Mouse (Mus musculus): Measurements from ENCODE around the gene Chtf18.

The Chtf18 gene

DNA sequence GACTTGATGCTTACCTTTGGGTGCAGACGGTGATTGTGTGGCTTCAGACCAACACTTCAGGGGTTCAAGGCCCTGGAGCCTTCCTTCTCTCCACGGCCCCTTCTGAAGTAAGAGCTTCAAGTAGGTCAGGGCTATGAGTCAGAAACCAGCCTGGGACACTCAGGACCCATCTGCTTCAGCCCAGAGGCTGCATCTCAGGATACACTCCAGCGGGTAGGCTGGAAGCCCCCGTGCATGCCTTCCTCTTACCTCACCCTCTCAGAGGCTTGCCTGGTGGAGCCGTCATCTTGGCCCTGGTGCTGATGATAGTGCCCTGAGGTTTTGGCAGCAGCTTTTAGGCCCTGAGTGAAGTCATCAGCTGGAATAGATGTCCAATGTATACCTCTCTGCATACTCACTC is 8.0 kb upstream of the Chtf18 start:
- DNase-seq (ENCODE audit: low read depth, low spot score): no peak

- peak; percentile 91 for DNase-seq (ENCODE audit: low read depth, low spot score)
Observed at GRCm38 (mm10) chr17:25732082-25732481, 4.9 kb upstream of the Chtf18 start.

DNA sequence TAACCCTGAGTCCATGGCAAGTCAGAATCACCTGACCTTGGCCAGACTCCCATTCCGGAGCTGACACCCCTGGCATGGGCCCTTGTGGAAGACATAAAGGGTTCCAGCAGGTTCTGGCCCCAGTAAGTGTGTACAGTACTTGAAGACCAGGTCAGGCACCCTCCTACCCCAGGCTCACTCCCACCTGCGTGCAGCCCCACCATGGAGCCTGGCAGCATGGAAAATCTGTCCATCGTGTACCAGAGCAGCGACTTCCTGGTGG is 721 bp upstream of the Chtf18 start:
- no peak for DNase-seq (ENCODE audit: low read depth, low spot score)

GRCm38 (mm10) chr17:25725264-25725663 is 2.0 kb downstream of the Chtf18 start:
- no peak for DNase-seq (ENCODE audit: low read depth, low spot score)

DNA sequence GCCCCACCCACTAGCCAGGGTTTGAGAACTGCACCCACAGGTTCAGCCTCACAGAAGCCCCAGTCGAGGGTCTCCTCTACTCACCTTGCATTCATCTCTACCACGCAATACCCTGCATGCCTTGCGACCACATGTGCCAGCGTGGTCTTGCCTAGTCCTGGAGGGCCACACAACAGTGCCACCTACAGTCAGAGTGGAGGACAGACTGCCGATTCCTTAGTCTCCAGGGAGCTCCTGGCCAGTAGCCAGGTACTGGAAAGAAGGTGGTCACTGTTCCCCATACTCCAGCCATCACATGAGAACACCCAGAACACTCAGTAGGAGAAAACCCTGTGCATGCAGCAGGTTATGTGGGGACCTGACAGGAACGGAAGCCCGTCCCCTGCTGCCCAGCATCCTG is 3.3 kb downstream of the Chtf18 start:
- no peak for DNase-seq (ENCODE audit: low read depth, low spot score)

DNA sequence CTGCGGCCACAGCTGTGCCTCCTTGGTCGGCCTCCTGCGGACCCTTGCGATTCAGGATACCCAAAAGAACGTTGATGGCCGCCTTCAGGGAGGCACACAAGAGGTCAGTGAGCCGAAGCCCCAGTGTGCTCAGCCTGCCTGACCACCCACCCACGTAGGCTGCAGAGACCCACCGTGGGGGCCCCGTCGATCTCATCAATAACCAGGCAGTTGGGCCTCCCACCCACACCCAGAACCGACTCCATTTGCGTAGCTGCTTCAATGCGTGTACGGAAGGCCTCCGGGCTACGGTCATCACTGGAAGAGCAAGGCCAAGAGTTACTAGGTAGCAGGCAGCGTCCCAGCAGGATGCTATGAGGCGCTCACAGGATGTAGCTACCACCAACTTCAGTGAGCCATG is 3.7 kb downstream of the Chtf18 start:
- DNase-seq (ENCODE audit: low read depth, low spot score): no peak

DNA sequence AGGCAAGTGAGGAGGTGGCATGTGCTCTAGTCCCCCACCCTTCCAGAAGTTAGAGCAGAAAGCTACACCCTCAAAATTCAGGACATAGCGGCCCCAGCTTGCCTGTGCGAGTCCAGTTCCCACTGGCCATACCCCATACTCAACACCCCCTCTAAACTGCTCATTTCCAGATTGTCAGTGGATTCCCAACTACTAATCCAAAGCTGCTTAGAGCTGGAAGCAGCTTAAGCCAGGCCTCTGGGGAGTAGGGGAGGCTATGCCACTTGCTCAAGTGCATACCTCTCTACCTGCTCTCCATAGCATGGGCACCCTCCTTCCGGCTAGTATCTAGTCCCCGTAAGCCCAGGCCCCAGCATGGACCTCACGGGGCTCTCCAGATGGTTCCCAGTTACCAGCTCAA is 5.7 kb downstream of the Chtf18 start:
- DNase-seq (ENCODE audit: low read depth, low spot score): no peak

- no peak for DNase-seq (ENCODE audit: low read depth, low spot score)
Observed at GRCm38 (mm10) chr17:25717691-25718090, 9.5 kb downstream of the Chtf18 start.

GRCm38 (mm10) chr17:25716711-25717637 is 10.2 kb downstream of the Chtf18 start, which contains the start of gene Gng13:
TSS of gene Gng13 (plus strand) at chr17:25717171.
- no peak for DNase-seq (ENCODE audit: low read depth, low spot score)

DNA sequence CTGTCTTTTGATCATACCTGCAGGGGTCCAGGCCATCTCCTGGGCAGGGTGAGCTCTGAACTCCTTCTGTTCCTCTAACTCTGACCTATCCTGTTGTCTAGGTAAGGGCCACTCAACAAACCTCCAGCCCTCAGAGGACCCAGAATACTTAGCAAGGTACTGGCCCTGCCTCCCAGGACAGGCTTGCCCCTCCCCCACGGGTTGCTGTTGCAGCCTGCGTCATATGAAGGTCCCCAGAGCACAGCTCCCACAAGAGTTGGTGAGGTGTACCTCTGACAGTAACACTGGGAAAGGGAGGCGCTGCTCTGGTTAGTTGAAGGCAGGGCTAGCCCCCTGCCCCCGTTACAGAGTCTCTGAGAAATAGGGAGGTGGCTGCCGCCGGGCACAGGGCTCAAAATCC is 11.1 kb downstream of the Chtf18 start:
- no peak for DNase-seq (ENCODE audit: low read depth, low spot score)

DNA sequence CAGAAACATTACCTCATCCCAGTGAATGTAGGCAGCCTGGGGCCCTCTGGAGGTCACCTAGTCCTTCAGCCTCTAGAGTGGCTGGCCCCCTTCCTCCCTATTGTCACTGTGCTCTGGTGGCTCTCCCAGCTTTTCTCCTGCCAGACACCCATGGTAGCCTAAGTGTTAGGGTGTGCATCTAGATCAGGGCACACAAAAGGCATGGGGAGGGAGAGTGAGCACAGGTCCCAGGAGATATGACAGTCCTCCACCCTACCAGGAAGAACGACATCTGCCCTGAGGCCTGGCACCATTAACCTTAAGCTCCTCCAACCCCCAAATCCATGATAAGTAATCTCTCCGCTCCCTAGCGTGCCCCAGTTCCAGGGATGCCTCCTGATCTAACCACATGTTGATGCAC is 11.6 kb downstream of the Chtf18 start:
- DNase-seq (ENCODE audit: low read depth, low spot score): no peak

- no peak for DNase-seq (ENCODE audit: low read depth, low spot score)
Observed at GRCm38 (mm10) chr17:25711136-25711535, 16.1 kb downstream of the Chtf18 start.

- no peak for DNase-seq (ENCODE audit: low read depth, low spot score)
Observed at GRCm38 (mm10) chr17:25709994-25710393, 17.2 kb downstream of the Chtf18 start.

DNA sequence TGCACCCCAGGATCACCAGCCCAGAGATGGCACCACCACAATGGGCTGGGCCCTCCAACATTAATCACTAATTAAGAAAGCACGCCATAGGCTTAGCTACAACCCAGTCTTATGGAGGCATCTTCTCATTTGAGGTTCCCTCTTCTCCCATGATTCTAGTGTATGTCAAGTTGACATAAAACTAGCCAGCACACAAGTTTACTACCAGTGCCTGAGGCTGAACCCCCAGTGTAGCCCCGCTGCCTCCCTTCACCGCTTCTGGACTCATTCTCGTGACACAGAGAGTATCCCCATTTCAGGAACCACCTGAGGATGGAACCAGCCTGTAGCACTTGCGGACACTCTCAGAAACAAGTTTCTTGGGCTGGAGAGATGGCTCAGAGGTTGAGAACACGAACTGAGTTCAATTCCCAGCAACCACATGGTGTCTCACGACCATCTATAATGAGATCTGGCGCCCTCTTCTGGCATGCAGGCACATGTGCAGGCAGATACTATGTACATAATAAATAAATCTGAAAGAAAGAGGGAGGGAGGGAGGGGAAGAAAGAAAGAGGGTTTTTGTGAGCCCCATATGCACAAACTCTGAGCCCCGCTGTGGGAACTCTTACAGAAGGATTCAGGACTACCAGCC is 26.2 kb downstream of the Chtf18 start:
- DNase-seq (ENCODE audit: low read depth, low spot score): no peak

DNA sequence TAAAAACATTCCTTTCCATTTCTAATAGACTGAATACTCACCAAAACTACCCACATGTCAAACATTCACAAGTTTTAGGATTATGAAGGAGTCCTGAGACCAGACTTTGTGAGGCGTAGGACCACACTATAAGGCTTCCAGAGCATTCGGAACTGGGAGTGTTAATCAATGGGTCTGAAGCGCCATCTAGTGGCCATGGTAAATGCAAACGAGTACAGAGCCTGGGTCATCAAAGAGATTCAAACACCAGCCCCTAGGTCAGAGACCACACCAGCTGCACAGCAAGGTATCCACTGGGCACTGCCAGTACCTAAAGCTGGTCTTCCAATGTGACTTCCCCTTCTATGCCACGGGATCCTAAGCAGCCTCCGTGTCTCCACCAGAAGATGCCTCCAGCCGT is 28.8 kb downstream of the Chtf18 start:
- DNase-seq (ENCODE audit: low read depth, low spot score): peak; percentile 82

DNA sequence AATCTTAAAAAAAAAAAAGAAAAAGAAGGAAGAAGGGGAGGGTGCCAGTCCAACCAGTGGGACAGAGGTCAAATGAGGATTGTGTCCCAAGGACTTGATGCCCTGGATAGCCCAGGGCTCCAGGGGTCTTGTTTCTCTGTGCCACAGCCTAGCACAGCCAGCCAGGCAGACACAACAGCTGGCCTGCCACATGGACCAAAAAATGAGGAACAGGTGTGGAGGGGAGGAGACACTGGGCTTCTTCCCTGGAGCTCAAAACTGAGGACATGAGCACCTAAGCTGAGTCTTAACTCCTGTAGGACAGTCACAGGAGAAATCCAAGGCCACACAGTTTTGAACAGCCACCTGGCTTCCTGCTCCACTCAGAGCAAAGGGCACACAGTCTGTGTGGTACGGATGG is 31.0 kb downstream of the Chtf18 start:
- no peak for DNase-seq (ENCODE audit: low read depth, low spot score)

DNA sequence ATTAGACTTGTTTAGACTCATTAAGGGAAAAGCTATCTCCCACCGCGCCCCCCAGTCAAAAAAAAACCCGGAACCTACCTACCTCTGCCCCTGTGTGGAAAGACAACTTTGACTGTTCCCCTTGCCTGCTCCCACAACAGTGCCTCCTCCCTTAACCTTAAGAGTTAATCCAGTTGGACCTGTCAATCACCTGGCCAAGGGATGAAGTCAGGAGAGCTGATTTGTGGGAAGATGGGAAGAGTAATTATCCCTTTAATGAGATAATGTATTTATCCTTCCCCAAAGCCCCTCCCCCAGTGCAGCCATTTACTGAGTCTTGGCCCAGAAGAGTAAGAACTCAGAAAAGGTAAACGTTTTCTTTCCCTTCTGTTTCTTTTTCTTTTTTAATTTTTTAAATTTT is 38.3 kb downstream of the Chtf18 start:
- no peak for DNase-seq (ENCODE audit: low read depth, low spot score)

DNA sequence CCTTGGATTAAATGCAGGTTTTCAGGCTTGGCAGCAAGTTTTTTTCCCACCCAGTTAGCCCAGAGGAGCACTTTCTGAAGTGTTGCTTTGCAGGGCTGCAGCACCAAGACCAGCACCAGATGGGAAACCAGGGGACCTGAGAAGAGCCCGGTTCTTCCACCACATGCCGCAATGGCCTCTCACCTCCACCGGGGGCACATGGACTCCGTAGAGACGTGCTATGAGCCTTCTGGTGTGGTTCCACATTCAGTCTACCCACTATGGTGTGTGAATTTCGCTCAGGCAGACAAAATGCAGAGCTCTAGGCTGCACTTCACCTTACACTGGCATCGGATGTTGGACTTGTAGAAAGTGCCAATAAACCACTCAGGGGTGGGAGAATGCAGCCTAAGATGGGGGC is 40.9 kb downstream of the Chtf18 start:
- DNase-seq (ENCODE audit: low read depth, low spot score): no peak

DNA sequence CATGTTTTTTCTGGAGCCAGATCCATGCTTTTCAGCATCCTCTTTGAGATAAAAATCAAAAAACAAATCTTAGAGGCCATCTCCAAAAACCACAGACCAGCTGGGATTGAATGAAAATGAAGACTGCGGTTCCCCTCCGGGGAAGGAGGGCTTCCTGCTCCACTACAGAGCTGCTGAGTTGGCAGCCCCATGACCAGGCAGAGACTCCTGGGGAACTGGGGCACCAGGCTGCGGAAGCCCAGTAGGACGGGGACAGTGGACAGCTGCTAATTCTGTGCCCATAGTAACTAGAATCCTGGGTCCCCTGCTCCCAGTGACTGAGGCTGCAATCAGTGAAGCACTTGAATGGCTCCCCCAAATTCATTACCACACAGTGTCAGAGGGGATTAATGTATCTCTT is 45.6 kb downstream of the Chtf18 start:
- no peak for DNase-seq (ENCODE audit: low read depth, low spot score)

DNA sequence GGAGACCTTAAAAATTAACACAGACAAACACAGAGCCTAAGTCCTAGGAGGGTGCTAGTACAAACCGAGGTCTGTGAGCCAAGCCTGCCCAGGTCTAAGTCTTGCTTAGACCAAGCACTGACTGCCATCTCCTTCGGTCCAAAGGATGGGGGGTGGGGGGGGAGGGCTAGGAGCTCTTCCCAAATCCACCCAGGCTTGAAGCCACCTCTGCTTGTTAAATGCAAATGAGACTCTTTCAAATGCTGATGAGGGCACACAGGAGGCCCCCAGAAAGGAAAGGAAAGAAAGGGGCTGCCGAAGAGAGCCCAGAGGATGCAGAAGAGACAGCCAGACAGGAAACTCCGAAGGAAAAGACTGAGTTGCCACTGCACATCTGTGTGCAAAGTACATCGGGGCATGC is 47.4 kb downstream of the Chtf18 start:
- DNase-seq (ENCODE audit: low read depth, low spot score): no peak

GRCm38 (mm10) chr17:25677969-25678368 is 49.2 kb downstream of the Chtf18 start:
- no peak for DNase-seq (ENCODE audit: low read depth, low spot score)

- DNase-seq (ENCODE audit: low read depth, low spot score): no peak
Observed at GRCm38 (mm10) chr17:25672982-25673381, 54.2 kb downstream of the Chtf18 start.

All from CD4-positive, CD25-positive, alpha-beta regulatory T cell, adult 2 months (primary cell).